Mouse (Mus musculus): ENCODE results near the gene Sulf2. TPM values are rescaled to one million over a fixed set of nuclear protein-coding genes. Genes with fewer than 3 reads are reported as not detected.

Sulf2 gene
- polyA plus RNA-seq, 1 experiment from 2014 or later: 127 TPM

- WGBS: 73% methylated on average over 5 of the region's 5 CpGs
- H3K36me3 ChIP-seq: no peaks in the 10 kb centered on the region
- peaks cover 15% of the 10 kb centered on the region; the same call in 1 of the 2 replicates for H3K27me3 ChIP-seq
- ATAC-seq (ENCODE audit: insufficient number of reproducible peaks, insufficient read depth, low FRiP score, low TSS enrichment, low read depth): no peak
- 0 out of 2 replicates have a peak overlapping the region, but pooled peaks have one; percentile 32 for H3K9ac ChIP-seq
- H3K4me3 ChIP-seq: no peak overlapping the region
- H3K27ac ChIP-seq: no peak overlapping the region
- no peak overlapping the region for H3K4me2 ChIP-seq
- peaks cover 76% of the 10 kb centered on the region for H3K4me1 ChIP-seq
- H3K9me3 ChIP-seq: no peaks in the 10 kb centered on the region
Measured at GRCm38 (mm10) chr2:166173169-166173568, 17.7 kb upstream of the Sulf2 start.

- peak overlapping the region; percentile 57 for H3K27ac ChIP-seq
- H3K4me1 ChIP-seq: peaks cover 72% of the 10 kb centered on the region
- ATAC-seq (ENCODE audit: insufficient number of reproducible peaks, insufficient read depth, low FRiP score, low TSS enrichment, low read depth): no peak
- no peaks in the 10 kb centered on the region for H3K9me3 ChIP-seq
- H3K4me3 ChIP-seq: no peak overlapping the region
- no peak overlapping the region; the same call in 1 of the 2 replicates for H3K9ac ChIP-seq
- no peak overlapping the region for H3K4me2 ChIP-seq
- whole genome bisulfite sequencing: 25% methylated on average over 7 of the region's 7 CpGs
- no peaks in the 10 kb centered on the region for H3K36me3 ChIP-seq
- peaks cover 15% of the 10 kb centered on the region; the same call in 1 of the 2 replicates for H3K27me3 ChIP-seq
Measured at GRCm38 (mm10) chr2:166170173-166170572, 14.7 kb upstream of the Sulf2 start.

GRCm38 (mm10) chr2:166168868-166169267, 13.4 kb upstream of the Sulf2 start:
- Histone ChIP-seq H3K4me1 (peaks cover 65% of the 10 kb centered on the region), H3K9me3 (no peaks in the 10 kb centered on the region), H3K4me2 (no peak overlapping the region), H3K9ac (0 out of 2 replicates have a peak overlapping the region, but pooled peaks have one; percentile 1), H3K27ac (no peak overlapping the region), H3K27me3 (peaks cover 15% of the 10 kb centered on the region; the same call in 1 of the 2 replicates), H3K4me3 (no peak overlapping the region), H3K36me3 (no peaks in the 10 kb centered on the region)
- WGBS: 30% methylated on average over 7 of the region's 7 CpGs
- no peak for ATAC-seq (ENCODE audit: insufficient number of reproducible peaks, insufficient read depth, low FRiP score, low TSS enrichment, low read depth)

GRCm38 (mm10) chr2:166167387-166167786, 11.9 kb upstream of the Sulf2 start:
- 81% methylated on average over 2 of the region's 2 CpGs for WGBS
- Histone ChIP-seq H3K36me3 (no peaks in the 10 kb centered on the region), H3K4me2 (no peak overlapping the region), H3K27ac (no peak overlapping the region), H3K27me3 (peaks cover 7% of the 10 kb centered on the region; the same call in 1 of the 2 replicates), H3K4me1 (peaks cover 69% of the 10 kb centered on the region), H3K9ac (no peak overlapping the region), H3K9me3 (no peaks in the 10 kb centered on the region), H3K4me3 (no peak overlapping the region)
- no peak for ATAC-seq (ENCODE audit: insufficient number of reproducible peaks, insufficient read depth, low FRiP score, low TSS enrichment, low read depth)

- WGBS: 53% methylated on average over 7 of the region's 7 CpGs
- Histone ChIP-seq H3K27me3 (no peaks in the 10 kb centered on the region), H3K9me3 (no peaks in the 10 kb centered on the region), H3K36me3 (no peaks in the 10 kb centered on the region), H3K9ac (no peak overlapping the region), H3K4me1 (peaks cover 61% of the 10 kb centered on the region), H3K27ac (peak overlapping the region; percentile 51; the same call in 1 of the 2 replicates), H3K4me2 (no peak overlapping the region), H3K4me3 (no peak overlapping the region)
- ATAC-seq (ENCODE audit: insufficient number of reproducible peaks, insufficient read depth, low FRiP score, low TSS enrichment, low read depth): no peak
Measured at GRCm38 (mm10) chr2:166165396-166165795, 9.9 kb upstream of the Sulf2 start.

- H3K4me1 ChIP-seq: peaks cover 53% of the 10 kb centered on the region
- no peaks in the 10 kb centered on the region for H3K36me3 ChIP-seq
- H3K27me3 ChIP-seq: no peaks in the 10 kb centered on the region
- no peak overlapping the region for H3K9ac ChIP-seq
- no peak for ATAC-seq (ENCODE audit: insufficient number of reproducible peaks, insufficient read depth, low FRiP score, low TSS enrichment, low read depth)
- H3K4me3 ChIP-seq: no peak overlapping the region
- 85% methylated on average over 1 of the region's 1 CpGs for whole genome bisulfite sequencing
- no peak overlapping the region for H3K4me2 ChIP-seq
- no peak overlapping the region for H3K27ac ChIP-seq
- no peaks in the 10 kb centered on the region for H3K9me3 ChIP-seq
Measured at GRCm38 (mm10) chr2:166164601-166165000, 9.1 kb upstream of the Sulf2 start.

GRCm38 (mm10) chr2:166163917-166164316, 8.5 kb upstream of the Sulf2 start:
- no peaks in the 10 kb centered on the region for H3K27me3 ChIP-seq
- no peak overlapping the region for H3K27ac ChIP-seq

GRCm38 (mm10) chr2:166163252-166163651, 7.8 kb upstream of the Sulf2 start:
- no peak for ATAC-seq (ENCODE audit: insufficient number of reproducible peaks, insufficient read depth, low FRiP score, low TSS enrichment, low read depth)
- Histone ChIP-seq H3K9me3 (no peaks in the 10 kb centered on the region), H3K9ac (no peak overlapping the region), H3K27me3 (no peaks in the 10 kb centered on the region), H3K27ac (peak overlapping the region; percentile 74; the same call in 1 of the 2 replicates), H3K36me3 (no peaks in the 10 kb centered on the region), H3K4me1 (peaks cover 46% of the 10 kb centered on the region), H3K4me3 (no peak overlapping the region), H3K4me2 (no peak overlapping the region)
- 63% methylated on average over 5 of the region's 5 CpGs for WGBS

More at GRCm38 (mm10) chr2:166163917-166164316, 8.5 kb upstream of the Sulf2 start:
- no peak for ATAC-seq (ENCODE audit: insufficient number of reproducible peaks, insufficient read depth, low FRiP score, low TSS enrichment, low read depth)
- Histone ChIP-seq H3K9me3 (no peaks in the 10 kb centered on the region), H3K4me1 (peaks cover 47% of the 10 kb centered on the region), H3K4me2 (no peak overlapping the region), H3K36me3 (no peaks in the 10 kb centered on the region), H3K9ac (no peak overlapping the region), H3K4me3 (no peak overlapping the region)
- WGBS: 32% methylated on average over 6 of the region's 6 CpGs

GRCm38 (mm10) chr2:166162160-166162559, 6.7 kb upstream of the Sulf2 start:
- Histone ChIP-seq H3K27ac (peak overlapping the region; percentile 74), H3K9me3 (no peaks in the 10 kb centered on the region), H3K4me3 (no peak overlapping the region), H3K27me3 (no peaks in the 10 kb centered on the region), H3K36me3 (no peaks in the 10 kb centered on the region), H3K4me1 (peaks cover 46% of the 10 kb centered on the region), H3K4me2 (no peak overlapping the region), H3K9ac (0 out of 2 replicates have a peak overlapping the region, but pooled peaks have one; percentile 36)
- no peak for ATAC-seq (ENCODE audit: insufficient number of reproducible peaks, insufficient read depth, low FRiP score, low TSS enrichment, low read depth)
- 57% methylated on average over 5 of the region's 5 CpGs for WGBS

- 87% methylated on average over 7 of the region's 7 CpGs for WGBS
- peaks cover 48% of the 10 kb centered on the region for H3K4me1 ChIP-seq
- ATAC-seq (ENCODE audit: insufficient number of reproducible peaks, insufficient read depth, low FRiP score, low TSS enrichment, low read depth): no peak
Measured at GRCm38 (mm10) chr2:166159276-166159675, 3.8 kb upstream of the Sulf2 start.

GRCm38 (mm10) chr2:166157767-166158561, 2.5 kb upstream of the Sulf2 start:
- Histone ChIP-seq H3K9me3 (no peaks in the 10 kb centered on the region), H3K9ac (no peak overlapping the region), H3K36me3 (no peaks in the 10 kb centered on the region), H3K4me1 (peaks cover 48% of the 10 kb centered on the region), H3K4me3 (no peak overlapping the region), H3K27ac (peak overlapping the region; percentile 45), H3K27me3 (no peaks in the 10 kb centered on the region), H3K4me2 (no peak overlapping the region)
- ATAC-seq (ENCODE audit: insufficient number of reproducible peaks, insufficient read depth, low FRiP score, low TSS enrichment, low read depth): no peak
- WGBS: 30% methylated on average over 12 of the region's 12 CpGs

More at GRCm38 (mm10) chr2:166159276-166159675, 3.8 kb upstream of the Sulf2 start:
- Histone ChIP-seq H3K27ac (no peak overlapping the region), H3K27me3 (no peaks in the 10 kb centered on the region), H3K4me3 (no peak overlapping the region), H3K9ac (no peak overlapping the region), H3K9me3 (no peaks in the 10 kb centered on the region), H3K4me2 (no peak overlapping the region), H3K36me3 (no peaks in the 10 kb centered on the region)

GRCm38 (mm10) chr2:166157144-166157543, 1.7 kb upstream of the Sulf2 start:
- peaks cover 48% of the 10 kb centered on the region for H3K4me1 ChIP-seq
- H3K4me2 ChIP-seq: no peak overlapping the region
- H3K4me3 ChIP-seq: no peak overlapping the region
- no peaks in the 10 kb centered on the region for H3K36me3 ChIP-seq
- no peak overlapping the region for H3K9ac ChIP-seq
- H3K27me3 ChIP-seq: no peaks in the 10 kb centered on the region
- 76% methylated on average over 2 of the region's 2 CpGs for WGBS
- ATAC-seq (ENCODE audit: insufficient number of reproducible peaks, insufficient read depth, low FRiP score, low TSS enrichment, low read depth): no peak
- no peaks in the 10 kb centered on the region for H3K9me3 ChIP-seq
- H3K27ac ChIP-seq: no peak overlapping the region

All from embryonic facial prominence, embryonic 13.5 days (tissue).